Mouse (Mus musculus) limb, embryonic 14.5 days (tissue): Measurements from ENCODE around the gene Cyp4a12b. TPM values are rescaled to one million over a fixed set of nuclear protein-coding genes. Genes with fewer than 3 reads are reported as not detected.
"Not testable (repeated sequence)": the region's sequence is repeated elsewhere in the genome, so short reads cannot be mapped to it uniquely, and the experiment has no call there.

Experiments
- ATAC-seq: fragments of 200-750 bp; cut with Nextera tagmentation; 2 replicates; pipeline ENCODE4 v1.8.0; 2017; ENCODE audit warnings: low read depth, moderate number of reproducible peaks, moderate TSS enrichment; ENCODE audit not compliant: low FRiP score
- DNase-seq: peaks from one replicate; pipeline ENCODE4 v3.0.0-alpha.2; 2015; ENCODE audit warnings: low spot score
- H3K27ac ChIP-seq: fragments of 300-500 bp; sonication (generic); replicated peaks from 2 replicates; pipeline ENCODE4 v1.5.1; 2014; ENCODE audit warnings: low read depth, mild to moderate bottlenecking, low read length, moderate library complexity, mixed read lengths
- H3K27me3 ChIP-seq: fragments of 300-500 bp; sonication (generic); 2 replicates; pipeline ENCODE4 v1.6.1; 2014; ENCODE audit warnings: low read length, mixed read lengths; ENCODE audit not compliant: control insufficient read depth, insufficient read depth
- H3K36me3 ChIP-seq: fragments of 300-500 bp; sonication (generic); 2 replicates; pipeline ENCODE4 v1.6.1; 2014; ENCODE audit warnings: mild to moderate bottlenecking, low read length, moderate library complexity, mixed read lengths; ENCODE audit not compliant: control insufficient read depth, insufficient read depth
- H3K4me1 ChIP-seq: fragments of 300-500 bp; sonication (generic); 2 replicates; pipeline ENCODE4 v1.6.1; 2014; ENCODE audit warnings: antibody characterized with exemption, low read length, mixed read lengths; ENCODE audit not compliant: control insufficient read depth, insufficient read depth
- H3K4me2 ChIP-seq: fragments of 300-500 bp; sonication (generic); replicated peaks from 2 replicates; pipeline ENCODE4 v1.6.1; 2014; ENCODE audit warnings: low read depth, mild to moderate bottlenecking, low read length, moderate library complexity; ENCODE audit not compliant: severe bottlenecking
- H3K4me3 ChIP-seq: fragments of 300-500 bp; sonication (generic); replicated peaks from 2 replicates; pipeline ENCODE4 v1.5.1; 2014; ENCODE audit warnings: low read length
- H3K9ac ChIP-seq: fragments of 300-500 bp; sonication (generic); 2 replicates; pipeline ENCODE4 v1.6.1; 2014; ENCODE audit warnings: mild to moderate bottlenecking, low read depth, low read length, moderate library complexity; ENCODE audit not compliant: severe bottlenecking
- H3K9me3 ChIP-seq: fragments of 300-500 bp; sonication (generic); 2 replicates; pipeline ENCODE4 v1.6.1; 2016; ENCODE audit warnings: low read length; ENCODE audit not compliant: control insufficient read depth
- POLR2A ChIP-seq: fragments of 200-500 bp; IDR thresholded peaks from 2 replicates; pipeline ENCODE4 v1.8.0; 2012; ENCODE audit warnings: inconsistent platforms, mild to moderate bottlenecking, moderate library complexity, borderline replicate concordance; ENCODE audit not compliant: insufficient read depth, insufficient read length; ENCODE audit errors: extremely low read depth
- WGBS: fragments of 180-500 bp; shearing (Covaris S2); extraction: QIAGEN DNeasy Blood & Tissue Kit; methylation state at CpG from one replicate; pipeline ENCODE4 v1.1.7; 2014; 5-methylcytosine and 5-hydroxymethylcytosine counted together
- polyA plus RNA-seq, 2 experiments: library from polyadenylated mRNA; depleted of rRNA in 1 of 2; stranded (reverse) in 1 of 2; unstranded in 1 of 2; fragments of >200 nt; fragmentation: Nextera tagmentation in 1 of 2; extraction: Ambion mirVana in 1 of 2; gene quantifications; 2 replicates each; pipeline versions ENCODE4 v1.2.1 to v1.2.3; 2012 to 2014

The Cyp4a12b gene
- polyA plus RNA-seq, 2 experiments: not detected

- TF ChIP-seq POLR2A: no peak
- WGBS: 77% methylated on average over 3 of the region's 3 CpGs
- Histone ChIP-seq H3K9me3 (no peaks in the 10 kb centered on the region), H3K36me3 (no peaks in the 10 kb centered on the region), H3K4me2 (no peak within 1 kb of the TSS), H3K27me3 (no peaks in the 10 kb centered on the region), H3K27ac (no peak within 1 kb of the TSS), H3K4me3 (no peak within 1 kb of the TSS), H3K9ac (no peak within 1 kb of the TSS), H3K4me1 (no peaks in the 10 kb centered on the region)
- DNase-seq: no peak
- ATAC-seq: no peak
These were observed 40.9 kb downstream of the Cyp4a12b start, which contains the start of gene Cyp4a30b for GRCm38 (mm10) chr4:115452304-115452703. Cyp4a30b (plus strand) TSS chr4:115452604.

- not testable (repeated sequence) for H3K36me3 ChIP-seq, H3K4me1 ChIP-seq, H3K27me3 ChIP-seq, H3K27ac ChIP-seq, H3K4me2 ChIP-seq, H3K9ac ChIP-seq, DNase-seq, H3K9me3 ChIP-seq, H3K4me3 ChIP-seq, ATAC-seq
- 72% methylated on average over 3 of the region's 3 CpGs for WGBS
These were observed 62.2 kb downstream of the Cyp4a12b start for GRCm38 (mm10) chr4:115473585-115473984.

GRCm38 (mm10) chr4:115476051-115476450 is 64.6 kb downstream of the Cyp4a12b start:
- H3K4me3 ChIP-seq, H3K27ac ChIP-seq, ATAC-seq, H3K4me2 ChIP-seq, H3K27me3 ChIP-seq, DNase-seq, H3K9me3 ChIP-seq, H3K9ac ChIP-seq, H3K4me1 ChIP-seq, H3K36me3 ChIP-seq: not testable (repeated sequence)

- TF ChIP-seq POLR2A: no peak
- H3K9ac ChIP-seq: no peak overlapping the region
- no peak overlapping the region for H3K4me3 ChIP-seq
- no peaks in the 10 kb centered on the region for H3K9me3 ChIP-seq
- no peaks in the 10 kb centered on the region for H3K36me3 ChIP-seq
- H3K4me1 ChIP-seq: no peaks in the 10 kb centered on the region
- no peak overlapping the region for H3K27ac ChIP-seq
- no peaks in the 10 kb centered on the region for H3K27me3 ChIP-seq
- no peak for ATAC-seq
- WGBS: 72% methylated on average over 6 of the region's 6 CpGs
- no peak overlapping the region for H3K4me2 ChIP-seq
- no peak for DNase-seq
These were observed 69.7 kb downstream of the Cyp4a12b start for GRCm38 (mm10) chr4:115481006-115481652.

Other genes starting within 250 kb of the Cyp4a12b start
- gene Cyp4a29, start 169.5 kb upstream of the Cyp4a12b start, polyA plus RNA-seq (2012; rRNA removed): not detected in 2 replicates
- not detected in 2 replicates for gene Cyp4a29, start 169.5 kb upstream of the Cyp4a12b start, polyA plus RNA-seq (2014; fragmentation: Nextera tagmentation; extraction: Ambion mirVana)
- not detected in 2 replicates for gene Cyp4a12a, start 112.6 kb upstream of the Cyp4a12b start, polyA plus RNA-seq (2012; rRNA removed)
- not detected in 2 replicates for gene Cyp4a12a, start 112.6 kb upstream of the Cyp4a12b start, polyA plus RNA-seq (2014; fragmentation: Nextera tagmentation; extraction: Ambion mirVana)
- not detected in 2 replicates for gene Cyp4a30b, start 41.0 kb downstream of the Cyp4a12b start, polyA plus RNA-seq (2012; rRNA removed)
- not detected in 2 replicates for gene Cyp4a30b, start 41.0 kb downstream of the Cyp4a12b start, polyA plus RNA-seq (2014; fragmentation: Nextera tagmentation; extraction: Ambion mirVana)
- gene Cyp4a14, start 84.5 kb downstream of the Cyp4a12b start, polyA plus RNA-seq (2012; rRNA removed): not detected in 2 replicates
- gene Cyp4a14, start 84.5 kb downstream of the Cyp4a12b start, polyA plus RNA-seq (2014; fragmentation: Nextera tagmentation; extraction: Ambion mirVana): not detected in 2 replicates
- not detected in 2 replicates for gene Cyp4a10, start 106.6 kb downstream of the Cyp4a12b start, polyA plus RNA-seq (2012; rRNA removed)
- not detected in 2 replicates for gene Cyp4a10, start 106.6 kb downstream of the Cyp4a12b start, polyA plus RNA-seq (2014; fragmentation: Nextera tagmentation; extraction: Ambion mirVana)
- not detected in 2 replicates for gene Cyp4a31, start 152.0 kb downstream of the Cyp4a12b start, polyA plus RNA-seq (2012; rRNA removed)
- not detected in 2 replicates for gene Cyp4a31, start 152.0 kb downstream of the Cyp4a12b start, polyA plus RNA-seq (2014; fragmentation: Nextera tagmentation; extraction: Ambion mirVana)
- gene Cyp4a32, start 189.3 kb downstream of the Cyp4a12b start, polyA plus RNA-seq (2012; rRNA removed): not detected in 2 replicates
- not detected in 2 replicates for gene Cyp4a32, start 189.3 kb downstream of the Cyp4a12b start, polyA plus RNA-seq (2014; fragmentation: Nextera tagmentation; extraction: Ambion mirVana)
- 1.0 and 1.2 TPM in 2 replicates for gene Cyp4b1, start 236.1 kb downstream of the Cyp4a12b start, polyA plus RNA-seq (2012; rRNA removed)
- gene Cyp4b1, start 236.1 kb downstream of the Cyp4a12b start, polyA plus RNA-seq (2014; fragmentation: Nextera tagmentation; extraction: Ambion mirVana): 0.46 and 1.0 TPM in 2 replicates